ENCODE assay signal across 10 mouse cellular contexts in genomic region chr8:108718031-108718430, GRCm38 (mm10).
DNase-seq lines count a peak whose midpoint lies in the region; ATAC-seq and TF ChIP-seq lines count a peak whose summit lies in the region.
"Had no signal": no experiment of that assay in that cellular context is flagged by ENCODE, and none has a peak within 500 bp of the region (broad histone marks: within the 10 kb centered on the region; RNA-seq: fewer than 3 reads in every experiment).

No protein-coding gene starts in this region.

- WGBS in hindbrain, embryonic 16.5 days, result 30% methylated on average over 6 of the region's 6 CpGs
- 30% methylated on average over 6 of the region's 6 CpGs for WGBS in lung, embryonic 16.5 days

- peak overlapping the region; percentile 11 to 32; a peak in 1 of 4 replicates for H3K4me3 ChIP-seq in ES-E14 (ENCODE audit: insufficient read depth in 1 of 2, low read depth in 1 of 2, low read length in 2 of 2, poor library complexity in 1 of 2, severe bottlenecking in 1 of 2)
- peak overlapping the region; percentile 9; the same call in 1 of the 2 replicates for H3K4me3 ChIP-seq in hindbrain, embryonic 16.5 days (ENCODE audit: low read length)
- peak overlapping the region; percentile 12 for H3K4me3 ChIP-seq in lung, embryonic 16.5 days (ENCODE audit: low read length)
- H3K4me3 ChIP-seq: liver, embryonic 15.5 days had no signal

- H3K9ac ChIP-seq in ES-E14 (ENCODE audit: insufficient read depth, low read depth, low read length, poor library complexity, severe bottlenecking), result no peak overlapping the region
- no peak overlapping the region for H3K9ac ChIP-seq in hindbrain, embryonic 16.5 days (ENCODE audit: low read depth, low read length)
- H3K9ac ChIP-seq in lung, embryonic 16.5 days (ENCODE audit: low read length), result peak overlapping the region; percentile 35
- H3K9ac ChIP-seq: liver, embryonic 15.5 days had no signal

- ATAC-seq in hindbrain, embryonic 16.5 days, result no peak
- peak; percentile 61 for ATAC-seq in lung, embryonic 16.5 days (ENCODE audit: low read depth)
- ATAC-seq in granulocyte monocyte progenitor cell, adult 5-6 weeks (replicated peaks; ENCODE audit: poor library complexity, severe bottlenecking), result no peak

- H3K4me1 ChIP-seq in ES-E14 (ENCODE audit: control insufficient read depth in 2 of 2, insufficient read depth in 2 of 2, low read length in 2 of 2, poor library complexity in 1 of 2), result peaks cover 25 to 32% of the 10 kb centered on the region in 2 experiments
- H3K4me1 ChIP-seq in hindbrain, embryonic 16.5 days (ENCODE audit: control insufficient read depth, insufficient read depth, low read depth, low read length), result peaks cover 12% of the 10 kb centered on the region
- peaks cover 59% of the 10 kb centered on the region for H3K4me1 ChIP-seq in lung, embryonic 16.5 days (replicated peaks; ENCODE audit: control insufficient read depth, insufficient read depth, low read length)

- no peaks in the 10 kb centered on the region for H3K36me3 ChIP-seq in ES-E14 (ENCODE audit: control insufficient read depth, insufficient read depth, low read length, poor library complexity, severe bottlenecking)
- no peaks in the 10 kb centered on the region for H3K36me3 ChIP-seq in hindbrain, embryonic 16.5 days (ENCODE audit: control insufficient read depth, insufficient read depth, low read length)
- no peaks in the 10 kb centered on the region for H3K36me3 ChIP-seq in lung, embryonic 16.5 days (ENCODE audit: control insufficient read depth, insufficient read depth, low read length)
- H3K36me3 ChIP-seq: liver, embryonic 15.5 days had no signal

- in situ Hi-C loops in ES-E14 (cut with MboI; ENCODE audit: low sequenced_read_pairs in 2 of 2, unreplicated experiment in 2 of 2), result no loop called here

- intact Hi-C loops in left cerebral cortex, postnatal 14 days (cut with DNase I), result loop anchor here (5.0 kb wide), 1 partner anchor 194 kb away; no protein-coding TSS in a partner anchor

- H3K27ac ChIP-seq in ES-E14 (ENCODE audit: insufficient read depth, low read depth, low read length, poor library complexity, severe bottlenecking), result no peak overlapping the region
- no peak overlapping the region; the same call in 1 of the 2 replicates for H3K27ac ChIP-seq in hindbrain, embryonic 16.5 days (ENCODE audit: low read depth, low read length)
- peak overlapping the region; percentile 92 for H3K27ac ChIP-seq in lung, embryonic 16.5 days (ENCODE audit: low read length)
- H3K27ac ChIP-seq: liver, embryonic 15.5 days had no signal

- peak overlapping the region; percentile 79 for H3K4me2 ChIP-seq in hindbrain, embryonic 16.5 days (ENCODE audit: low read length)
- H3K4me2 ChIP-seq in lung, embryonic 16.5 days (ENCODE audit: low read depth, low read length), result peak overlapping the region; percentile 45
- H3K4me2 ChIP-seq: liver, embryonic 15.5 days had no signal

- no peaks in the 10 kb centered on the region for H3K9me3 ChIP-seq in ES-E14 (ENCODE audit: control insufficient read depth, insufficient read depth, low read depth, low read length)
- H3K9me3 ChIP-seq in hindbrain, embryonic 16.5 days (ENCODE audit: control insufficient read depth, low read length), result no peaks in the 10 kb centered on the region
- H3K9me3 ChIP-seq in lung, embryonic 16.5 days (ENCODE audit: control insufficient read depth, low read length), result no peaks in the 10 kb centered on the region
- H3K9me3 ChIP-seq: liver, embryonic 15.5 days had no signal

- H3K27me3 ChIP-seq in hindbrain, embryonic 16.5 days (replicated peaks; ENCODE audit: control insufficient read depth, insufficient read depth, low read length), result peaks cover 11% of the 10 kb centered on the region
- no peaks in the 10 kb centered on the region for H3K27me3 ChIP-seq in lung, embryonic 16.5 days (ENCODE audit: control insufficient read depth, insufficient read depth, low read depth, low read length)

- no peak for DNase-seq in ES-E14 (ENCODE audit: low read depth, low spot score)
- DNase-seq in adrenal gland, postnatal 25 days, result peak; percentile 53
- DNase-seq in left cerebral cortex, postnatal 14 days (ENCODE audit: low spot score in 2 of 2), result no peak
- no peak for DNase-seq in thymus, postnatal 14 days
- DNase-seq in layer of hippocampus, adult 18-20 months (ENCODE audit: low spot score in 2 of 2), result no peak
- DNase-seq: thymus, adult 18-20 months had no signal

TF ChIP-seq in ES-E14, 5 proteins besides CTCF, POLR2A, EP300 and RAD21:
- TF ChIP-seq ZC3H11A (IDR thresholded peaks at IDR 0.05; ENCODE audit: borderline replicate concordance, low read depth, low read length) (no peak), MAFK (IDR thresholded peaks at IDR 0.05; ENCODE audit: insufficient read depth, low read depth, low read length) (no peak), CHD2 (IDR thresholded peaks at IDR 0.05; ENCODE audit: low read depth, low read length) (no peak), HCFC1 (IDR thresholded peaks at IDR 0.05; ENCODE audit: borderline replicate concordance, insufficient read depth, low read length) (no peak), ZNF384 (IDR thresholded peaks at IDR 0.05; ENCODE audit: low read depth, low read length) (no peak)
TF ChIP-seq in ES-E14: peak in this region for 0.
